Mouse (Mus musculus) heart, embryonic 15.5 days (tissue): ENCODE data around the gene Adgre5. TPM values are rescaled to one million over a fixed set of nuclear protein-coding genes. Genes with fewer than 3 reads are reported as not detected.
A peak's percentile ranks its signal among the peaks of the same experiment; 100 is the strongest.

Source experiments
- ATAC-seq: fragments of 200-750 bp; cut with Nextera tagmentation; replicated peaks from 2 replicates; pipeline ENCODE4 v1.8.0; 2017; ENCODE audit warnings: low read depth, moderate TSS enrichment; ENCODE audit not compliant: insufficient number of reproducible peaks, insufficient read depth, low FRiP score
- H3K27ac ChIP-seq: fragments of 300-500 bp; sonication (generic); 2 replicates; pipeline ENCODE4 v1.5.1; 2015; ENCODE audit warnings: mild to moderate bottlenecking, inconsistent platforms
- H3K27me3 ChIP-seq: fragments of 300-500 bp; sonication (generic); 2 replicates; pipeline ENCODE4 v1.6.1; 2015; ENCODE audit warnings: inconsistent platforms
- H3K36me3 ChIP-seq: fragments of 300-500 bp; sonication (generic); 2 replicates; pipeline ENCODE4 v1.6.1; 2015; ENCODE audit warnings: mild to moderate bottlenecking, inconsistent platforms
- H3K4me1 ChIP-seq: fragments of 300-500 bp; sonication (generic); replicated peaks from 2 replicates; pipeline ENCODE4 v1.6.1; 2015; ENCODE audit warnings: inconsistent platforms
- H3K4me2 ChIP-seq: fragments of 300-500 bp; sonication (generic); 2 replicates; pipeline ENCODE4 v1.6.1; 2015; ENCODE audit warnings: inconsistent platforms, mild to moderate bottlenecking, moderate library complexity
- H3K4me3 ChIP-seq: fragments of 300-500 bp; sonication (generic); 2 replicates; pipeline ENCODE4 v1.5.1; 2015; ENCODE audit warnings: mild to moderate bottlenecking, inconsistent platforms
- H3K9ac ChIP-seq: fragments of 300-500 bp; sonication (generic); 2 replicates; pipeline ENCODE4 v1.6.1; 2015; ENCODE audit warnings: mild to moderate bottlenecking, inconsistent platforms
- H3K9me3 ChIP-seq: fragments of 300-500 bp; sonication (generic); replicated peaks from 2 replicates; pipeline ENCODE4 v1.6.1; 2016; ENCODE audit warnings: inconsistent platforms
- WGBS: fragments of 180-500 bp; shearing (Covaris S2); methylation state at CpG from one replicate; pipeline ENCODE4 v1.1.7; 2015; ENCODE audit warnings: mixed read lengths; 5-methylcytosine and 5-hydroxymethylcytosine counted together
- polyA plus RNA-seq: library from polyadenylated mRNA; unstranded; fragments of >200 nt; fragmentation: Nextera tagmentation; extraction: Ambion mirVana; gene quantifications from 2 replicates; pipeline ENCODE4 v1.2.1, GENCODE M21; 2015

Adgre5 gene
- polyA plus RNA-seq, 1 experiment from 2014 or later, result 31.2 TPM

GRCm38 (mm10) chr8:83737346-83737745, 3.8 kb downstream of the Adgre5 start:
- H3K36me3 ChIP-seq, result 0 out of 2 replicates have a peak, but pooled peaks cover 2% of the 10 kb centered on the region
- peak overlapping the region; percentile 87 for H3K27ac ChIP-seq
- H3K27me3 ChIP-seq, result no peaks in the 10 kb centered on the region
- ATAC-seq, result no peak
- H3K9me3 ChIP-seq, result no peaks in the 10 kb centered on the region
- no peak overlapping the region for H3K4me3 ChIP-seq
- H3K4me1 ChIP-seq, result peaks cover 45% of the 10 kb centered on the region
- no peak overlapping the region for H3K9ac ChIP-seq
- H3K4me2 ChIP-seq, result peak overlapping the region; percentile 90
- WGBS, result 85% methylated on average over 4 of the region's 4 CpGs

GRCm38 (mm10) chr8:83736681-83737080, 4.4 kb downstream of the Adgre5 start:
- Histone ChIP-seq H3K4me1 (peaks cover 43% of the 10 kb centered on the region), H3K27ac (no peak overlapping the region), H3K9ac (no peak overlapping the region), H3K27me3 (no peaks in the 10 kb centered on the region), H3K4me2 (no peak overlapping the region), H3K9me3 (no peaks in the 10 kb centered on the region), H3K4me3 (no peak overlapping the region), H3K36me3 (0 out of 2 replicates have a peak, but pooled peaks cover 5% of the 10 kb centered on the region)
- 82% methylated on average over 4 of the region's 4 CpGs for WGBS
- no peak for ATAC-seq

GRCm38 (mm10) chr8:83732919-83733318, 8.2 kb downstream of the Adgre5 start:
- peaks cover 22% of the 10 kb centered on the region; the same call in 1 of the 2 replicates for H3K36me3 ChIP-seq
- ATAC-seq, result no peak
- no peak overlapping the region for H3K27ac ChIP-seq
- 66% methylated on average over 6 of the region's 6 CpGs for WGBS
- no peak overlapping the region for H3K4me3 ChIP-seq
- H3K4me1 ChIP-seq, result peaks cover 15% of the 10 kb centered on the region
- no peak overlapping the region for H3K4me2 ChIP-seq
- no peaks in the 10 kb centered on the region for H3K9me3 ChIP-seq
- no peaks in the 10 kb centered on the region for H3K27me3 ChIP-seq
- H3K9ac ChIP-seq, result no peak overlapping the region

GRCm38 (mm10) chr8:83731906-83732305, 9.2 kb downstream of the Adgre5 start:
- Histone ChIP-seq H3K27me3 (no peaks in the 10 kb centered on the region), H3K36me3 (peaks cover 25% of the 10 kb centered on the region; the same call in 1 of the 2 replicates), H3K4me2 (no peak overlapping the region), H3K27ac (no peak overlapping the region), H3K4me1 (peaks cover 5% of the 10 kb centered on the region; the same call in 1 of the 2 replicates), H3K9me3 (no peaks in the 10 kb centered on the region), H3K9ac (no peak overlapping the region), H3K4me3 (no peak overlapping the region)
- ATAC-seq, result no peak
- 80% methylated on average over 5 of the region's 5 CpGs for WGBS

- no peak; the same call in 1 of the 2 replicates for ATAC-seq
- H3K27me3 ChIP-seq, result no peaks in the 10 kb centered on the region
- peaks cover 44% of the 10 kb centered on the region for H3K36me3 ChIP-seq
- 64% methylated on average over 11 of the region's 11 CpGs for WGBS
- H3K9me3 ChIP-seq, result no peaks in the 10 kb centered on the region
- H3K4me2 ChIP-seq, result no peak overlapping the region
- H3K9ac ChIP-seq, result no peak overlapping the region
- peaks cover 7% of the 10 kb centered on the region; the same call in 1 of the 2 replicates for H3K4me1 ChIP-seq
- H3K4me3 ChIP-seq, result no peak overlapping the region
- H3K27ac ChIP-seq, result no peak overlapping the region
Measured at GRCm38 (mm10) chr8:83729009-83729807, 11.9 kb downstream of the Adgre5 start.

GRCm38 (mm10) chr8:83725521-83726102, 15.5 kb downstream of the Adgre5 start:
- Histone ChIP-seq H3K9ac (no peak overlapping the region), H3K4me1 (peaks cover 3% of the 10 kb centered on the region; the same call in 1 of the 2 replicates), H3K9me3 (no peaks in the 10 kb centered on the region), H3K27me3 (no peaks in the 10 kb centered on the region), H3K4me2 (no peak overlapping the region), H3K4me3 (no peak overlapping the region), H3K36me3 (peaks cover 70% of the 10 kb centered on the region), H3K27ac (no peak overlapping the region)
- ATAC-seq, result no peak
- WGBS, result 91% methylated on average over 8 of the region's 8 CpGs

GRCm38 (mm10) chr8:83724697-83725482, 16.2 kb downstream of the Adgre5 start:
- ATAC-seq, result 0 out of 2 replicates have a peak, but pooled peaks have one; percentile 53
- H3K27me3 ChIP-seq, result no peaks in the 10 kb centered on the region

GRCm38 (mm10) chr8:83723447-83724083, 17.6 kb downstream of the Adgre5 start:
- no peak overlapping the region for H3K27ac ChIP-seq
- H3K36me3 ChIP-seq, result peaks cover 74% of the 10 kb centered on the region
- H3K4me2 ChIP-seq, result no peak overlapping the region
- no peak overlapping the region for H3K4me3 ChIP-seq
- ATAC-seq, result no peak
- peaks cover 3% of the 10 kb centered on the region; the same call in 1 of the 2 replicates for H3K4me1 ChIP-seq
- 77% methylated on average over 11 of the region's 11 CpGs for WGBS
- no peak overlapping the region for H3K9ac ChIP-seq
- H3K9me3 ChIP-seq, result no peaks in the 10 kb centered on the region
- no peaks in the 10 kb centered on the region for H3K27me3 ChIP-seq

More at GRCm38 (mm10) chr8:83724697-83725482, 16.2 kb downstream of the Adgre5 start:
- Histone ChIP-seq H3K36me3 (peaks cover 77% of the 10 kb centered on the region), H3K4me3 (no peak overlapping the region), H3K9ac (no peak overlapping the region), H3K4me1 (peaks cover 3% of the 10 kb centered on the region; the same call in 1 of the 2 replicates), H3K27ac (no peak overlapping the region; the same call in 1 of the 2 replicates), H3K4me2 (no peak overlapping the region), H3K9me3 (no peaks in the 10 kb centered on the region)
- WGBS, result 46% methylated on average over 15 of the region's 15 CpGs

- Histone ChIP-seq H3K9ac (no peak overlapping the region), H3K36me3 (peaks cover 66% of the 10 kb centered on the region), H3K4me2 (no peak overlapping the region), H3K9me3 (no peaks in the 10 kb centered on the region), H3K4me3 (no peak overlapping the region), H3K4me1 (peaks cover 3% of the 10 kb centered on the region; the same call in 1 of the 2 replicates), H3K27me3 (no peaks in the 10 kb centered on the region), H3K27ac (no peak overlapping the region)
- ATAC-seq, result no peak
- WGBS, result 86% methylated on average over 12 of the region's 12 CpGs
Measured at GRCm38 (mm10) chr8:83722631-83723030, 18.5 kb downstream of the Adgre5 start.

- 78% methylated on average over 25 of the region's 25 CpGs for WGBS
- Histone ChIP-seq H3K36me3 (peaks cover 65% of the 10 kb centered on the region), H3K27ac (no peak overlapping the region), H3K9ac (no peak overlapping the region), H3K9me3 (no peaks in the 10 kb centered on the region), H3K27me3 (no peaks in the 10 kb centered on the region), H3K4me2 (no peak overlapping the region), H3K4me3 (no peak overlapping the region), H3K4me1 (peaks cover 13% of the 10 kb centered on the region)
- 0 out of 2 replicates have a peak, but pooled peaks have one; percentile 14 for ATAC-seq
Measured at GRCm38 (mm10) chr8:83721405-83722025, 19.6 kb downstream of the Adgre5 start.
